Comparison of ENCODE assay signal across 8 mouse cellular contexts in genomic region chr9:65345854-65346475, GRCm38 (mm10). TPM values are rescaled to one million over a fixed set of nuclear protein-coding genes. Genes with fewer than 3 reads are reported as not detected.
DNase-seq lines count a peak whose midpoint lies in the region; ATAC-seq and TF ChIP-seq lines count a peak whose summit lies in the region.

TSS of gene Pdcd7 (plus strand) at chr9:65346104.

- peak within 1 kb of the TSS; percentile 94 for H3K9ac ChIP-seq in heart, embryonic 12.5 days
- H3K9ac ChIP-seq in kidney, postnatal 0 days (ENCODE audit: low read depth, low read length), result peak within 1 kb of the TSS; percentile 99
- peak within 1 kb of the TSS; percentile 95 for H3K9ac ChIP-seq in liver, embryonic 11.5 days (ENCODE audit: low read depth, low read length)
- H3K9ac ChIP-seq in stomach, embryonic 14.5 days (replicated peaks; ENCODE audit: low read depth, low read length), result peak within 1 kb of the TSS; percentile 95

- H3K4me1 ChIP-seq in heart, embryonic 12.5 days (replicated peaks), result peaks cover 18% of the 10 kb centered on the region
- peaks cover 6% of the 10 kb centered on the region; the same call in 1 of the 2 replicates for H3K4me1 ChIP-seq in kidney, postnatal 0 days (replicated peaks; ENCODE audit: insufficient read depth, low read length)
- H3K4me1 ChIP-seq in liver, embryonic 11.5 days (replicated peaks; ENCODE audit: control insufficient read depth, insufficient read depth, low read length), result peaks cover 17% of the 10 kb centered on the region
- peaks cover 10% of the 10 kb centered on the region for H3K4me1 ChIP-seq in stomach, embryonic 14.5 days (ENCODE audit: control insufficient read depth, insufficient read depth, low read length)

- peak; percentile 94 for DNase-seq in CD4-positive helper T cell, adult 2 months (ENCODE audit: low read depth, low spot score)
- DNase-seq in brain, embryonic 18.5 days (ENCODE audit: low read depth, low spot score), result peak; percentile 94
- DNase-seq in kidney, postnatal 0 days (ENCODE audit: low spot score), result peak; percentile 98
- DNase-seq in liver, embryonic 11.5 days (ENCODE audit: low spot score), result peak; percentile 96
- DNase-seq in naive thymus-derived CD4-positive, alpha-beta T cell, adult 2 months (ENCODE audit: low read depth), result peak; percentile 92

- TF ChIP-seq CTCF in kidney, postnatal 0 days (IDR thresholded peaks at IDR 0.05; ENCODE audit: low read depth), result no peak

- H3K27ac ChIP-seq in heart, embryonic 12.5 days (ENCODE audit: poor library complexity, severe bottlenecking), result peak within 1 kb of the TSS; percentile 97
- H3K27ac ChIP-seq in kidney, postnatal 0 days, result peak within 1 kb of the TSS; percentile 99
- peak within 1 kb of the TSS; percentile 95 for H3K27ac ChIP-seq in liver, embryonic 11.5 days (ENCODE audit: low read depth, low read length)
- peak within 1 kb of the TSS; percentile 97 for H3K27ac ChIP-seq in stomach, embryonic 14.5 days (ENCODE audit: low read length)

- no peaks in the 10 kb centered on the region for H3K36me3 ChIP-seq in heart, embryonic 12.5 days
- H3K36me3 ChIP-seq in kidney, postnatal 0 days (ENCODE audit: insufficient read depth, low read length), result no peaks in the 10 kb centered on the region
- no peaks in the 10 kb centered on the region for H3K36me3 ChIP-seq in liver, embryonic 11.5 days (ENCODE audit: control insufficient read depth, insufficient read depth, low read length)
- H3K36me3 ChIP-seq in stomach, embryonic 14.5 days (ENCODE audit: control insufficient read depth, insufficient read depth, low read length), result no peaks in the 10 kb centered on the region

- peak within 1 kb of the TSS; percentile 85 for H3K4me2 ChIP-seq in heart, embryonic 12.5 days
- H3K4me2 ChIP-seq in kidney, postnatal 0 days (ENCODE audit: low read length), result peak within 1 kb of the TSS; percentile 76
- H3K4me2 ChIP-seq in liver, embryonic 11.5 days, result peak within 1 kb of the TSS; percentile 77
- H3K4me2 ChIP-seq in stomach, embryonic 14.5 days (replicated peaks; ENCODE audit: low read depth, low read length), result peak within 1 kb of the TSS; percentile 72

- WGBS in heart, embryonic 12.5 days, result under 1% methylated on average over 59 of the region's 59 CpGs
- WGBS in kidney, postnatal 0 days, result under 1% methylated on average over 51 of the region's 59 CpGs
- WGBS in liver, embryonic 11.5 days, result under 1% methylated on average over 54 of the region's 59 CpGs
- under 1% methylated on average over 54 of the region's 59 CpGs for WGBS in stomach, embryonic 14.5 days

- peaks cover 7% of the 10 kb centered on the region; the same call in 1 of the 2 replicates for H3K9me3 ChIP-seq in heart, embryonic 12.5 days (replicated peaks)
- no peaks in the 10 kb centered on the region for H3K9me3 ChIP-seq in kidney, postnatal 0 days (replicated peaks; ENCODE audit: low read length)
- H3K9me3 ChIP-seq in liver, embryonic 11.5 days (ENCODE audit: control insufficient read depth, low read length), result peaks cover 3% of the 10 kb centered on the region; the same call in 1 of the 2 replicates
- peaks cover 5% of the 10 kb centered on the region; the same call in 1 of the 2 replicates for H3K9me3 ChIP-seq in stomach, embryonic 14.5 days (ENCODE audit: control insufficient read depth, low read depth, low read length)

- H3K4me3 ChIP-seq in heart, embryonic 12.5 days, result peak within 1 kb of the TSS; percentile 95
- peak within 1 kb of the TSS; percentile 99 for H3K4me3 ChIP-seq in kidney, postnatal 0 days (replicated peaks; ENCODE audit: low read depth, low read length)
- H3K4me3 ChIP-seq in liver, embryonic 11.5 days (ENCODE audit: low read depth, low read length), result peak within 1 kb of the TSS; percentile 83
- peak within 1 kb of the TSS; percentile 99 for H3K4me3 ChIP-seq in stomach, embryonic 14.5 days (ENCODE audit: low read depth, low read length)

- H3K27me3 ChIP-seq in heart, embryonic 12.5 days (replicated peaks), result no peaks in the 10 kb centered on the region
- no peaks in the 10 kb centered on the region for H3K27me3 ChIP-seq in kidney, postnatal 0 days (ENCODE audit: insufficient read depth, low read length)
- H3K27me3 ChIP-seq in liver, embryonic 11.5 days (replicated peaks; ENCODE audit: control insufficient read depth, insufficient read depth, low read length), result no peaks in the 10 kb centered on the region
- no peaks in the 10 kb centered on the region for H3K27me3 ChIP-seq in stomach, embryonic 14.5 days (ENCODE audit: control insufficient read depth, insufficient read depth, low read length)

- peak; percentile 91 for ATAC-seq in erythroid progenitor cell, adult 5-6 weeks (replicated peaks; ENCODE audit: low FRiP score, poor library complexity, severe bottlenecking)
- ATAC-seq in heart, embryonic 12.5 days (ENCODE audit: insufficient number of reproducible peaks, low FRiP score), result peak; percentile 91
- ATAC-seq in kidney, postnatal 0 days (replicated peaks; ENCODE audit: low FRiP score, low read depth), result peak; percentile 92
- ATAC-seq in liver, embryonic 11.5 days (replicated peaks; ENCODE audit: low FRiP score), result peak; percentile 93
- peak; percentile 97 for ATAC-seq in stomach, embryonic 14.5 days (ENCODE audit: insufficient number of reproducible peaks, insufficient read depth, low FRiP score, low read depth)

RNA-seq across cellular contexts. Expression of gene Pdcd7, which starts in this region (rescaled TPM):
- total RNA-seq in erythroid progenitor cell, adult 5-6 weeks (2015; ENCODE audit: low replicate concordance), result 7.2 and 13.4 TPM in 2 replicates
- 8.4 and 13.3 TPM in 2 replicates for total RNA-seq in erythroid progenitor cell, adult 5-6 weeks (2017; ENCODE audit: low replicate concordance)
- polyA plus RNA-seq in heart, embryonic 12.5 days (2016; fragmentation: Nextera tagmentation; extraction: Ambion mirVana), result 9.5 and 9.9 TPM in 2 replicates
- polyA plus RNA-seq in kidney, postnatal 0 days (2015; fragmentation: Nextera tagmentation; extraction: Ambion mirVana), result 9.1 and 10.3 TPM in 2 replicates
- polyA plus RNA-seq in liver, embryonic 11.5 days (2014; fragmentation: Nextera tagmentation; extraction: Ambion mirVana), result 10.5 and 10.6 TPM in 2 replicates
- polyA plus RNA-seq in stomach, embryonic 14.5 days (2014; fragmentation: Nextera tagmentation; extraction: Ambion mirVana), result 10.5 and 10.8 TPM in 2 replicates

Comparison
In these comparisons a context has a peak if more than half of its experiments do, and no peak if none do; other contexts are left out.
1. Peak in every context shown above with its lines: DNase-seq, ATAC-seq, H3K4me3 ChIP-seq and H3K27ac ChIP-seq.